Mouse (Mus musculus) embryonic facial prominence, embryonic 14.5 days (tissue): ENCODE data around the gene Ms4a4c. TPM values are rescaled to one million over a fixed set of nuclear protein-coding genes. Genes with fewer than 3 reads are reported as not detected.
"Not testable (repeated sequence)": the region's sequence is repeated elsewhere in the genome, so short reads cannot be mapped to it uniquely, and the experiment has no call there.

ENCODE experiments used
- ATAC-seq: fragments of 200-750 bp; cut with Nextera tagmentation; 2 replicates; pipeline ENCODE4 v1.8.0; 2017; ENCODE audit warnings: low read depth, moderate number of reproducible peaks, moderate TSS enrichment
- DNase-seq: peaks from one replicate; pipeline ENCODE4 v3.0.0-alpha.2; 2015; ENCODE audit warnings: low spot score
- H3K27ac ChIP-seq: fragments of 300-500 bp; sonication (generic); replicated peaks from 2 replicates; pipeline ENCODE4 v1.5.1; 2014; ENCODE audit warnings: low read depth, mild to moderate bottlenecking, low read length, moderate library complexity
- H3K27me3 ChIP-seq: fragments of 300-500 bp; sonication (generic); replicated peaks from 2 replicates; pipeline ENCODE4 v1.6.1; 2014; ENCODE audit warnings: low read length; ENCODE audit not compliant: control insufficient read depth, insufficient read depth
- H3K36me3 ChIP-seq: fragments of 300-500 bp; sonication (generic); 2 replicates; pipeline ENCODE4 v1.6.1; 2014; ENCODE audit warnings: low read length, mixed read lengths; ENCODE audit not compliant: control insufficient read depth, insufficient read depth
- H3K4me1 ChIP-seq: fragments of 300-500 bp; sonication (generic); 2 replicates; pipeline ENCODE4 v1.6.1; 2014; ENCODE audit warnings: antibody characterized with exemption, low read length; ENCODE audit not compliant: control insufficient read depth, insufficient read depth
- H3K4me2 ChIP-seq: fragments of 300-500 bp; sonication (generic); 2 replicates; pipeline ENCODE4 v1.6.1; 2014; ENCODE audit warnings: low read depth, mild to moderate bottlenecking, low read length, moderate library complexity, mixed read lengths
- H3K4me3 ChIP-seq: fragments of 300-500 bp; sonication (generic); 2 replicates; pipeline ENCODE4 v1.5.1; 2014; ENCODE audit warnings: low read depth, mild to moderate bottlenecking, low read length
- H3K9ac ChIP-seq: fragments of 300-500 bp; sonication (generic); 2 replicates; pipeline ENCODE4 v1.6.1; 2014; ENCODE audit warnings: low read depth, mild to moderate bottlenecking, low read length, moderate library complexity, mixed read lengths
- H3K9me3 ChIP-seq: fragments of 300-500 bp; sonication (generic); 2 replicates; pipeline ENCODE4 v1.6.1; 2016; ENCODE audit warnings: low read length; ENCODE audit not compliant: control insufficient read depth
- WGBS: fragments of 180-500 bp; shearing (Covaris S2); extraction: QIAGEN DNeasy Blood & Tissue Kit; methylation state at CpG from one replicate; pipeline ENCODE4 v1.1.7; 2014; 5-methylcytosine and 5-hydroxymethylcytosine counted together
- polyA plus RNA-seq: library from polyadenylated mRNA; unstranded; fragments of >200 nt; fragmentation: Nextera tagmentation; extraction: Ambion mirVana; gene quantifications from 2 replicates; pipeline ENCODE4 v1.2.1, GENCODE M21; 2014

Gene Ms4a4c
- polyA plus RNA-seq, 1 experiment from 2014 or later, result 1.3 TPM

DNA sequence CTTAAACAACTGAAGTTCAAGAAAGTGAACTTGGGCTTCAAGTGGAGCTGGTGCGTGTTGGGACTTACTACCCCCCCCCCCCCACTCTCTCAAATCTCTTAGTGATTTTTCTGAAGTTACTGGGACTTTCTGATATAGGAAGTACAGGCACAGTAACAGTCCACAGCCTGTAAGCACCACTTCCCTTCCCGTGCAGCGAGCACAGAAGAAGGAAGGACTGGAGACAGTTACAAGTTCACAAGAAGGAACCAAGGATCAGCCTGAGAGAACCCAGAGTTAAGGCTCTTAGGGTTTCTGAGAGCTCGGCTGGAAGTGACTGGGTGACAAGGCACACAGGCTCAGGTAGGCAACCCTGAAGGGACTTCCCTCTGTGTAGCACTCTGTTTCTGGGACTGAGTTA lies 64.6 kb downstream of the Ms4a4c start, which contains the start of gene Ms4a6c:
TSS of gene Ms4a6c (plus strand) at position 152 of the 400 bp plus-strand sequence.
- not testable (repeated sequence) for H3K4me3 ChIP-seq, H3K9me3 ChIP-seq, ATAC-seq, H3K4me2 ChIP-seq, H3K27me3 ChIP-seq, H3K4me1 ChIP-seq, H3K9ac ChIP-seq, H3K27ac ChIP-seq, DNase-seq, H3K36me3 ChIP-seq
- 84% methylated on average over 4 of the region's 4 CpGs for WGBS

Other genes starting within 250 kb of the Ms4a4c start
- gene 1700025F22Rik, start 239.4 kb upstream of the Ms4a4c start, polyA plus RNA-seq, result not detected in 2 replicates
- gene Ms4a13, start 208.0 kb upstream of the Ms4a4c start, polyA plus RNA-seq, result not detected in 2 replicates
- gene Ms4a12, start 172.3 kb upstream of the Ms4a4c start, polyA plus RNA-seq, result not detected in 2 replicates
- gene Ms4a1, start 138.5 kb upstream of the Ms4a4c start, polyA plus RNA-seq, result not detected in 2 replicates
- gene Ms4a5, start 120.9 kb upstream of the Ms4a4c start, polyA plus RNA-seq, result not detected in 2 replicates
- gene Ms4a14, start 90.3 kb upstream of the Ms4a4c start, polyA plus RNA-seq, result 0.08 and 0.37 TPM in 2 replicates
- 11.1 and 11.4 TPM in 2 replicates for gene Ms4a7, start 68.6 kb upstream of the Ms4a4c start, polyA plus RNA-seq
- 5.2 and 7.1 TPM in 2 replicates for gene Ms4a4a, start 29.2 kb upstream of the Ms4a4c start, polyA plus RNA-seq
- 0.14 and 0.17 TPM in 2 replicates for gene Ms4a4b, start 38.8 kb downstream of the Ms4a4c start, polyA plus RNA-seq
- 8.3 and 11.8 TPM in 2 replicates for gene Ms4a6c, start 64.6 kb downstream of the Ms4a4c start, polyA plus RNA-seq
- not detected in 2 replicates for gene Gm8369, start 81.2 kb downstream of the Ms4a4c start, polyA plus RNA-seq
- 10.5 and 12.2 TPM in 2 replicates for gene Ms4a6b, start 111.7 kb downstream of the Ms4a4c start, polyA plus RNA-seq
- gene Ms4a4d, start 132.0 kb downstream of the Ms4a4c start, polyA plus RNA-seq, result 1.1 and 1.5 TPM in 2 replicates
- gene Ms4a6d, start 200.1 kb downstream of the Ms4a4c start, polyA plus RNA-seq, result 7.4 and 9.3 TPM in 2 replicates
- gene Ms4a2, start 218.9 kb downstream of the Ms4a4c start, polyA plus RNA-seq, result 0.94 and 1.6 TPM in 2 replicates
- 0.36 TPM in 1 of 2 replicates, not detected in the other for gene Ms4a3, start 236.1 kb downstream of the Ms4a4c start, polyA plus RNA-seq